Mouse (Mus musculus): Measurements from ENCODE around the gene Mapk1ip1l. TPM values are rescaled to one million over a fixed set of nuclear protein-coding genes. Genes with fewer than 3 reads are reported as not detected.

Mapk1ip1l gene
- polyA plus RNA-seq, 1 experiment from 2014 or later: 52.3 TPM

- H3K9me3 ChIP-seq: no peaks in the 10 kb centered on the region
- H3K36me3 ChIP-seq: no peaks in the 10 kb centered on the region
- H3K4me1 ChIP-seq (replicated peaks): no peaks in the 10 kb centered on the region; the same call in 1 of the 2 replicates
- 95% methylated on average over 7 of the region's 7 CpGs for WGBS
- H3K27me3 ChIP-seq: no peaks in the 10 kb centered on the region
- no peak overlapping the region for H3K4me2 ChIP-seq
- no peak overlapping the region for H3K9ac ChIP-seq
- ATAC-seq (ENCODE audit: low FRiP score): no peak
- no peak overlapping the region for H3K4me3 ChIP-seq
- no peak overlapping the region for H3K27ac ChIP-seq
Observed at GRCm38 (mm10) chr14:47283568-47283967, 14.5 kb upstream of the Mapk1ip1l start.

- Histone ChIP-seq H3K4me2 (no peak overlapping the region), H3K9me3 (no peaks in the 10 kb centered on the region), H3K4me1 (replicated peaks) (no peaks in the 10 kb centered on the region; the same call in 1 of the 2 replicates), H3K4me3 (no peak overlapping the region), H3K9ac (no peak overlapping the region), H3K27ac (no peak overlapping the region), H3K36me3 (peaks cover 4% of the 10 kb centered on the region), H3K27me3 (no peaks in the 10 kb centered on the region)
- WGBS: 95% methylated on average over 2 of the region's 2 CpGs
- ATAC-seq (ENCODE audit: low FRiP score): no peak
Observed at GRCm38 (mm10) chr14:47285271-47285670, 12.8 kb upstream of the Mapk1ip1l start.

GRCm38 (mm10) chr14:47286215-47286614 lies 11.9 kb upstream of the Mapk1ip1l start:
- no peak for ATAC-seq (ENCODE audit: low FRiP score)
- no peaks in the 10 kb centered on the region for H3K27me3 ChIP-seq
- no peak overlapping the region for H3K27ac ChIP-seq
- 90% methylated on average over 1 of the region's 1 CpGs for WGBS
- H3K4me1 ChIP-seq (replicated peaks): no peaks in the 10 kb centered on the region; the same call in 1 of the 2 replicates
- H3K4me3 ChIP-seq: no peak overlapping the region
- no peak overlapping the region for H3K4me2 ChIP-seq
- no peaks in the 10 kb centered on the region for H3K9me3 ChIP-seq
- no peak overlapping the region for H3K9ac ChIP-seq
- peaks cover 9% of the 10 kb centered on the region for H3K36me3 ChIP-seq

GRCm38 (mm10) chr14:47287021-47287420 lies 11.0 kb upstream of the Mapk1ip1l start:
- 89% methylated on average over 5 of the region's 5 CpGs for WGBS
- Histone ChIP-seq H3K4me1 (replicated peaks) (no peaks in the 10 kb centered on the region; the same call in 1 of the 2 replicates), H3K27ac (no peak overlapping the region), H3K9me3 (no peaks in the 10 kb centered on the region), H3K9ac (no peak overlapping the region), H3K36me3 (peaks cover 9% of the 10 kb centered on the region), H3K4me2 (no peak overlapping the region), H3K27me3 (no peaks in the 10 kb centered on the region), H3K4me3 (no peak overlapping the region)
- no peak for ATAC-seq (ENCODE audit: low FRiP score)

GRCm38 (mm10) chr14:47291772-47292171 lies 6.3 kb upstream of the Mapk1ip1l start:
- H3K27ac ChIP-seq: no peak overlapping the region
- no peak overlapping the region for H3K4me3 ChIP-seq
- peaks cover 9% of the 10 kb centered on the region for H3K36me3 ChIP-seq
- no peak overlapping the region for H3K9ac ChIP-seq
- no peaks in the 10 kb centered on the region for H3K9me3 ChIP-seq
- 0 out of 2 replicates have a peak, but pooled peaks cover 3% of the 10 kb centered on the region for H3K4me1 ChIP-seq (replicated peaks)
- ATAC-seq (ENCODE audit: low FRiP score): no peak
- no peaks in the 10 kb centered on the region for H3K27me3 ChIP-seq
- WGBS: 83% methylated on average over 1 of the region's 1 CpGs
- no peak overlapping the region for H3K4me2 ChIP-seq

GRCm38 (mm10) chr14:47294136-47294535 lies 3.9 kb upstream of the Mapk1ip1l start:
- no peak overlapping the region for H3K9ac ChIP-seq
- no peak overlapping the region for H3K4me2 ChIP-seq
- H3K4me1 ChIP-seq (replicated peaks): peaks cover 10% of the 10 kb centered on the region
- H3K4me3 ChIP-seq: no peak overlapping the region
- no peak for ATAC-seq (ENCODE audit: low FRiP score)
- 48% methylated on average over 4 of the region's 4 CpGs for WGBS
- no peaks in the 10 kb centered on the region for H3K9me3 ChIP-seq
- peaks cover 9% of the 10 kb centered on the region for H3K36me3 ChIP-seq
- no peaks in the 10 kb centered on the region for H3K27me3 ChIP-seq
- no peak overlapping the region for H3K27ac ChIP-seq

- H3K9ac ChIP-seq: no peak overlapping the region
- peaks cover 28% of the 10 kb centered on the region for H3K4me1 ChIP-seq (replicated peaks)
- H3K9me3 ChIP-seq: no peaks in the 10 kb centered on the region
- no peaks in the 10 kb centered on the region for H3K36me3 ChIP-seq
- H3K27ac ChIP-seq: no peak overlapping the region
- no peaks in the 10 kb centered on the region for H3K27me3 ChIP-seq
- WGBS: 82% methylated on average over 2 of the region's 2 CpGs
- no peak for ATAC-seq (ENCODE audit: low FRiP score)
- no peak overlapping the region for H3K4me3 ChIP-seq
- H3K4me2 ChIP-seq: no peak overlapping the region
Observed at GRCm38 (mm10) chr14:47296232-47296631, 1.8 kb upstream of the Mapk1ip1l start.

- Histone ChIP-seq H3K4me2 (peak overlapping the region; percentile 89), H3K9ac (peak overlapping the region; percentile 96), H3K36me3 (no peaks in the 10 kb centered on the region), H3K27me3 (no peaks in the 10 kb centered on the region), H3K4me3 (peak overlapping the region; percentile 94), H3K9me3 (no peaks in the 10 kb centered on the region), H3K27ac (peak overlapping the region; percentile 99), H3K4me1 (replicated peaks) (peaks cover 42% of the 10 kb centered on the region)
- ATAC-seq (ENCODE audit: low FRiP score): peak; percentile 90
- WGBS: under 1% methylated on average over 24 of the region's 38 CpGs
Observed at GRCm38 (mm10) chr14:47298408-47298792, 334 bp downstream of the Mapk1ip1l start.

- Histone ChIP-seq H3K4me1 (replicated peaks) (peaks cover 42% of the 10 kb centered on the region), H3K36me3 (no peaks in the 10 kb centered on the region), H3K4me2 (peak overlapping the region; percentile 89), H3K4me3 (peak overlapping the region; percentile 94), H3K9me3 (no peaks in the 10 kb centered on the region), H3K27me3 (no peaks in the 10 kb centered on the region), H3K9ac (peak overlapping the region; percentile 96), H3K27ac (peak overlapping the region; percentile 99)
- WGBS: under 1% methylated on average over 15 of the region's 15 CpGs
- peak; percentile 60 for ATAC-seq (ENCODE audit: low FRiP score)
Observed at GRCm38 (mm10) chr14:47298819-47299261, 774 bp downstream of the Mapk1ip1l start.

GRCm38 (mm10) chr14:47302885-47303680 lies 5.0 kb downstream of the Mapk1ip1l start:
- no peak for ATAC-seq (ENCODE audit: low FRiP score)
- H3K27ac ChIP-seq: no peak overlapping the region
- no peaks in the 10 kb centered on the region for H3K36me3 ChIP-seq
- H3K27me3 ChIP-seq: no peaks in the 10 kb centered on the region
- WGBS: 87% methylated on average over 14 of the region's 14 CpGs
- no peak overlapping the region for H3K9ac ChIP-seq
- H3K9me3 ChIP-seq: no peaks in the 10 kb centered on the region
- peaks cover 35% of the 10 kb centered on the region for H3K4me1 ChIP-seq (replicated peaks)
- no peak overlapping the region for H3K4me2 ChIP-seq
- H3K4me3 ChIP-seq: no peak overlapping the region

- WGBS: 93% methylated on average over 6 of the region's 6 CpGs
- Histone ChIP-seq H3K27ac (no peak overlapping the region), H3K4me1 (replicated peaks) (peaks cover 25% of the 10 kb centered on the region), H3K4me3 (no peak overlapping the region), H3K4me2 (no peak overlapping the region), H3K36me3 (peaks cover 10% of the 10 kb centered on the region), H3K27me3 (no peaks in the 10 kb centered on the region), H3K9me3 (no peaks in the 10 kb centered on the region), H3K9ac (no peak overlapping the region)
- ATAC-seq (ENCODE audit: low FRiP score): no peak
Observed at GRCm38 (mm10) chr14:47304814-47305405, 6.8 kb downstream of the Mapk1ip1l start.

- Histone ChIP-seq H3K4me2 (no peak overlapping the region), H3K4me1 (replicated peaks) (peaks cover 16% of the 10 kb centered on the region), H3K9me3 (no peaks in the 10 kb centered on the region), H3K36me3 (peaks cover 20% of the 10 kb centered on the region), H3K4me3 (no peak overlapping the region), H3K27me3 (no peaks in the 10 kb centered on the region), H3K9ac (no peak overlapping the region), H3K27ac (no peak overlapping the region)
- 87% methylated on average over 4 of the region's 4 CpGs for WGBS
- ATAC-seq (ENCODE audit: low FRiP score): no peak
Observed at GRCm38 (mm10) chr14:47305933-47306332, 7.9 kb downstream of the Mapk1ip1l start.

Data from hindbrain, embryonic 13.5 days (tissue).